ENCODE assay signal across 10 mouse cellular contexts in the genomic region with DNA sequence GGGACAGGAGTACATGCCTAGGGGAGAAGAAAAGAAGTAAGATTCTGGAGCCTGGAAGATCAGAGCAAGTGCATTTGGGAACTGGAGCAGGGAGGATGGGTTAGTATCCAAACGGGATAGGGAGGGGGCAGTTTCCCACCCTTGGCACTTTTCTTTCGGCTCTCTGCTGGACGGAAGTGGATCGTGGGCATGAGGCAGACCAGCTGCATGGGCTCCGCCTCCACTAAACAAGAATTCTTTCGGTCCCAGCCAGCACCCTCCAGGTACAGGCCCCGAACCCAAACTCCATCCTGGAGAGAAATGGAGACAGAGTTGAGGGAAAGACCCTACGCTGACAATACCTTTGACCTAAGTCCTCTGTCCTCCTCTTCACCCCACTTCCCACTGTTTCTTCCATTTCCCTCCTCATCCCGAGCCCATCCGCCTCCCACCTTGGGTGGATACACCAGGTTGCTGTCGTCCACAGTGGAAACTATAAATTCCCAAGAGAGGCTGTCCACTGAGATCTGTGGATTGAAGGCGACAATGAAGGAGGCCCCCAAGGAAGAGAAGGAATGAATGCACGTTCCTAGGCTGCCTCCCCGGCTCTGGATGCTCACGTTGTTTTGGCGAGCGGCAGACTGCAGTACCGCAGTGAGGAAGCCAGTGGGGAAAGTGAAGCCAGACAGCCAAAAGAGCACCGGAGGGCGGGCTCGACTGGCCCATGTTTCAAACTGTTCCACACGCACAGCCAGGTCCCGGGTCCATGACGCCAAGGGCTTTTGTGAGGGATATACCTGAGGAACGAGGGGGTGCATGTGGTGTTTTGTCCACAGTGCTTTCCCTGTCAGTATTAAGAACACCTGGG. TPM values are rescaled to one million over a fixed set of nuclear protein-coding genes. Genes with fewer than 3 reads are reported as not detected.
DNase-seq lines count a peak whose midpoint lies in the region; ATAC-seq and TF ChIP-seq lines count a peak whose summit lies in the region.
"Had no signal": no experiment of that assay in that cellular context is flagged by ENCODE, and none has a peak within 500 bp of the region (broad histone marks: within the 10 kb centered on the region; RNA-seq: fewer than 3 reads in every experiment).

No protein-coding gene starts in this region.

- H3K27me3 ChIP-seq in forebrain, embryonic 12.5 days = peaks cover 38% of the 10 kb centered on the region
- H3K27me3 ChIP-seq in forebrain, postnatal 0 days (ENCODE audit: insufficient read depth, low read length) = peaks cover 19% of the 10 kb centered on the region
- peaks cover 12% of the 10 kb centered on the region; the same call in 1 of the 2 replicates for H3K27me3 ChIP-seq in hindbrain, embryonic 16.5 days (replicated peaks; ENCODE audit: control insufficient read depth, insufficient read depth, low read length)
- H3K27me3 ChIP-seq in neural tube, embryonic 12.5 days (replicated peaks) = peaks cover 28% of the 10 kb centered on the region

- peaks cover 49% of the 10 kb centered on the region for H3K4me1 ChIP-seq in forebrain, embryonic 12.5 days
- H3K4me1 ChIP-seq in forebrain, postnatal 0 days (ENCODE audit: insufficient read depth) = peaks cover 18% of the 10 kb centered on the region
- peaks cover 29% of the 10 kb centered on the region for H3K4me1 ChIP-seq in hindbrain, embryonic 16.5 days (ENCODE audit: control insufficient read depth, insufficient read depth, low read depth, low read length)
- peaks cover 51% of the 10 kb centered on the region for H3K4me1 ChIP-seq in neural tube, embryonic 12.5 days

- H3K27ac ChIP-seq in forebrain, embryonic 12.5 days = no peak overlapping the region
- no peak overlapping the region for H3K27ac ChIP-seq in forebrain, postnatal 0 days (ENCODE audit: low read depth, low read length)
- no peak overlapping the region for H3K27ac ChIP-seq in hindbrain, embryonic 16.5 days (ENCODE audit: low read depth, low read length)
- H3K27ac ChIP-seq in neural tube, embryonic 12.5 days = no peak overlapping the region
- H3K27ac ChIP-seq in layer of hippocampus, adult 2 months = no peak overlapping the region
- H3K27ac ChIP-seq: macrophage had no signal

- no peak for ATAC-seq in forebrain, embryonic 12.5 days (ENCODE audit: low FRiP score)
- ATAC-seq in forebrain, postnatal 0 days = no peak
- no peak for ATAC-seq in hindbrain, embryonic 16.5 days
- no peak for ATAC-seq in neural tube, embryonic 12.5 days (ENCODE audit: low FRiP score, low read depth)

- no peaks in the 10 kb centered on the region for H3K36me3 ChIP-seq in forebrain, embryonic 12.5 days (replicated peaks)
- no peaks in the 10 kb centered on the region for H3K36me3 ChIP-seq in forebrain, postnatal 0 days (ENCODE audit: insufficient read depth)
- no peaks in the 10 kb centered on the region for H3K36me3 ChIP-seq in hindbrain, embryonic 16.5 days (ENCODE audit: control insufficient read depth, insufficient read depth, low read length)
- no peaks in the 10 kb centered on the region for H3K36me3 ChIP-seq in neural tube, embryonic 12.5 days

- no peaks in the 10 kb centered on the region for H3K9me3 ChIP-seq in forebrain, embryonic 12.5 days
- no peaks in the 10 kb centered on the region for H3K9me3 ChIP-seq in forebrain, postnatal 0 days (ENCODE audit: low read length)
- H3K9me3 ChIP-seq in hindbrain, embryonic 16.5 days (ENCODE audit: control insufficient read depth, low read length) = no peaks in the 10 kb centered on the region
- no peaks in the 10 kb centered on the region for H3K9me3 ChIP-seq in neural tube, embryonic 12.5 days

- no peak for TF ChIP-seq CTCF in forebrain, postnatal 0 days (IDR thresholded peaks at IDR 0.05; ENCODE audit: low read depth)
- no peak for TF ChIP-seq CTCF in layer of hippocampus, adult 2 months (conservative IDR thresholded peaks at IDR 0.05)

- H3K4me3 ChIP-seq in forebrain, embryonic 12.5 days (replicated peaks) = no peak overlapping the region
- H3K4me3 ChIP-seq in forebrain, postnatal 0 days (ENCODE audit: low read depth, low read length) = no peak overlapping the region
- H3K4me3 ChIP-seq in hindbrain, embryonic 16.5 days (ENCODE audit: low read length) = no peak overlapping the region
- H3K4me3 ChIP-seq in neural tube, embryonic 12.5 days = no peak overlapping the region
- no peak overlapping the region for H3K4me3 ChIP-seq in layer of hippocampus, adult 2 months

- WGBS in forebrain, embryonic 12.5 days = 12% methylated on average over 25 of the region's 25 CpGs
- WGBS in forebrain, postnatal 0 days = 12% methylated on average over 25 of the region's 25 CpGs
- 15% methylated on average over 25 of the region's 25 CpGs for WGBS in hindbrain, embryonic 16.5 days
- WGBS in neural tube, embryonic 12.5 days = 9% methylated on average over 25 of the region's 25 CpGs

- DNase-seq in forebrain, postnatal 0 days = no peak
- DNase-seq in lung, postnatal 10 days = peak; percentile 13
- no peak for DNase-seq in lung, postnatal 36 days
- no peak for DNase-seq in T-cell, adult 2 months (ENCODE audit: low spot score)
- DNase-seq in layer of hippocampus, adult 2 months (ENCODE audit: low spot score in 2 of 2) = no peak
- DNase-seq: right cerebral cortex, postnatal 25 days had no signal

- H3K9ac ChIP-seq in forebrain, embryonic 12.5 days = peak overlapping the region; percentile 53
- no peak overlapping the region for H3K9ac ChIP-seq in forebrain, postnatal 0 days
- 0 out of 2 replicates have a peak overlapping the region, but pooled peaks have one; percentile 4 for H3K9ac ChIP-seq in hindbrain, embryonic 16.5 days (ENCODE audit: low read depth, low read length)
- no peak overlapping the region for H3K9ac ChIP-seq in neural tube, embryonic 12.5 days

- H3K4me2 ChIP-seq in forebrain, embryonic 12.5 days = peak overlapping the region; percentile 21; the same call in 1 of the 2 replicates
- no peak overlapping the region for H3K4me2 ChIP-seq in forebrain, postnatal 0 days (ENCODE audit: low read depth)
- no peak overlapping the region; the same call in 1 of the 2 replicates for H3K4me2 ChIP-seq in hindbrain, embryonic 16.5 days (ENCODE audit: low read length)
- peak overlapping the region; percentile 98 for H3K4me2 ChIP-seq in neural tube, embryonic 12.5 days (replicated peaks)

RNA-seq across cellular contexts. Expression of a gene that starts 7.9 kb away (rescaled TPM):
- polyA plus RNA-seq in forebrain, embryonic 12.5 days (2016; fragmentation: Nextera tagmentation; extraction: Ambion mirVana) = 50.8 and 53.3 TPM in 2 replicates
- 10.2 and 15.0 TPM in 2 replicates for total RNA-seq in forebrain, postnatal 0 days (2014; rRNA removed)
- polyA plus RNA-seq in forebrain, postnatal 0 days (2015; fragmentation: Nextera tagmentation; extraction: Ambion mirVana) = 18.1 and 30.2 TPM in 2 replicates
- 22.9 and 29.0 TPM in 2 replicates for polyA plus RNA-seq in hindbrain, embryonic 16.5 days (2015; fragmentation: Nextera tagmentation; extraction: Ambion mirVana)
- polyA plus RNA-seq in neural tube, embryonic 12.5 days (2016; fragmentation: Nextera tagmentation; extraction: Ambion mirVana) = 48.6 and 52.4 TPM in 2 replicates
- total RNA-seq in layer of hippocampus, adult 2 months (2021) = 10 to 100 TPM; 34.3 to 40.9 TPM

RNA-seq across cellular contexts. Expression of a gene that starts 23.3 kb away (rescaled TPM):
- polyA plus RNA-seq in forebrain, embryonic 12.5 days (2016; fragmentation: Nextera tagmentation; extraction: Ambion mirVana) = 9.1 and 11.2 TPM in 2 replicates
- total RNA-seq in forebrain, postnatal 0 days (2014; rRNA removed) = 2.0 and 2.4 TPM in 2 replicates
- 6.8 and 7.7 TPM in 2 replicates for polyA plus RNA-seq in forebrain, postnatal 0 days (2015; fragmentation: Nextera tagmentation; extraction: Ambion mirVana)
- 8.9 and 9.2 TPM in 2 replicates for polyA plus RNA-seq in hindbrain, embryonic 16.5 days (2015; fragmentation: Nextera tagmentation; extraction: Ambion mirVana)
- 13.7 TPM in 2 replicates for polyA plus RNA-seq in neural tube, embryonic 12.5 days (2016; fragmentation: Nextera tagmentation; extraction: Ambion mirVana)
- total RNA-seq in layer of hippocampus, adult 2 months (2021) = 1 to 10 TPM; 2.6 to 5.0 TPM

RNA-seq across cellular contexts. Expression of a gene that starts 25.9 kb away (rescaled TPM):
- 55.0 and 60.9 TPM in 2 replicates for polyA plus RNA-seq in forebrain, embryonic 12.5 days (2016; fragmentation: Nextera tagmentation; extraction: Ambion mirVana)
- total RNA-seq in forebrain, postnatal 0 days (2014; rRNA removed) = 21.1 and 28.9 TPM in 2 replicates
- polyA plus RNA-seq in forebrain, postnatal 0 days (2015; fragmentation: Nextera tagmentation; extraction: Ambion mirVana) = 17.0 and 24.2 TPM in 2 replicates
- polyA plus RNA-seq in hindbrain, embryonic 16.5 days (2015; fragmentation: Nextera tagmentation; extraction: Ambion mirVana) = 28.7 and 33.0 TPM in 2 replicates
- polyA plus RNA-seq in neural tube, embryonic 12.5 days (2016; fragmentation: Nextera tagmentation; extraction: Ambion mirVana) = 48.5 and 49.9 TPM in 2 replicates
- total RNA-seq in layer of hippocampus, adult 2 months (2021) = 10 to 100 TPM; 43.6 to 45.0 TPM

RNA-seq across cellular contexts. Expression of a gene that starts 26.1 kb away (rescaled TPM):
- 91.7 and 103 TPM in 2 replicates for polyA plus RNA-seq in forebrain, embryonic 12.5 days (2016; fragmentation: Nextera tagmentation; extraction: Ambion mirVana)
- total RNA-seq in forebrain, postnatal 0 days (2014; rRNA removed) = 47.7 and 59.2 TPM in 2 replicates
- polyA plus RNA-seq in forebrain, postnatal 0 days (2015; fragmentation: Nextera tagmentation; extraction: Ambion mirVana) = 125 and 141 TPM in 2 replicates
- 102 and 130 TPM in 2 replicates for polyA plus RNA-seq in hindbrain, embryonic 16.5 days (2015; fragmentation: Nextera tagmentation; extraction: Ambion mirVana)
- polyA plus RNA-seq in neural tube, embryonic 12.5 days (2016; fragmentation: Nextera tagmentation; extraction: Ambion mirVana) = 105 and 111 TPM in 2 replicates
- 100 to 1,000 TPM; 109 to 127 TPM for total RNA-seq in layer of hippocampus, adult 2 months (2021)

RNA-seq across cellular contexts. Expression of a gene that starts 52.1 kb away (rescaled TPM):
- 94.3 and 98.3 TPM in 2 replicates for polyA plus RNA-seq in forebrain, embryonic 12.5 days (2016; fragmentation: Nextera tagmentation; extraction: Ambion mirVana)
- 356 and 381 TPM in 2 replicates for total RNA-seq in forebrain, postnatal 0 days (2014; rRNA removed)
- polyA plus RNA-seq in forebrain, postnatal 0 days (2015; fragmentation: Nextera tagmentation; extraction: Ambion mirVana) = 55.3 and 74.7 TPM in 2 replicates
- 68.0 and 73.2 TPM in 2 replicates for polyA plus RNA-seq in hindbrain, embryonic 16.5 days (2015; fragmentation: Nextera tagmentation; extraction: Ambion mirVana)
- polyA plus RNA-seq in neural tube, embryonic 12.5 days (2016; fragmentation: Nextera tagmentation; extraction: Ambion mirVana) = 87.1 and 93.0 TPM in 2 replicates
- total RNA-seq in layer of hippocampus, adult 2 months (2021) = 100 to 1,000 TPM; 541 to 561 TPM

Comparison
In these comparisons a context has a peak if more than half of its experiments do, and no peak if none do; other contexts are left out.
1. H3K4me2 ChIP-seq: peak in forebrain, embryonic 12.5 days (single experiment) and neural tube, embryonic 12.5 days (single experiment); none in forebrain, postnatal 0 days (single experiment) and hindbrain, embryonic 16.5 days (single experiment).
2. H3K9ac ChIP-seq: peak in forebrain, embryonic 12.5 days (single experiment) and hindbrain, embryonic 16.5 days (single experiment); none in forebrain, postnatal 0 days (single experiment) and neural tube, embryonic 12.5 days (single experiment).